Mouse (Mus musculus) T-cell, adult 2 months (primary cell): ENCODE data around the gene Vmn1r21.
"Not testable (repeated sequence)": the region's sequence is repeated elsewhere in the genome, so short reads cannot be mapped to it uniquely, and the experiment has no call there.

Source experiments
- DNase-seq: peaks from one replicate; pipeline ENCODE4 v3.0.0; 2022; ENCODE audit warnings: low spot score

Gene Vmn1r21

DNA sequence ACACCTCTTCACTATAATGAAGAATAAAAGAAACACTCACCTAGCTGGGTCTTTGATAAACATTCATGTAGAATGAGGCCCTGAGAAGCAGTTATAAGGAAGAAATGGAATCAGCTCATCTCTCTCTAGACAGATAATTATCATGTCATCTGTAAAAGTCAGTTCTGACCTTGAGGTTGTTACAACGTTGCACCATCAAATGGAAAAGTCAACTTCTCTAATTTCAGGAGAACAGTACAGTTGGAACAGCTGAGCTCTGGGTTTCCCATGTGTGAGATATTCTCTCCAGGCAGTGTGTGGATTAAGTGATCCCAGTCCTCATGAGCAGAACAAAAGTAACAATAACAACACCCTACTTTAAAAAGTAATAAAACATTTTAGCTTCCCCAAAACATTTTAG is at the start of gene Vmn1r21:
Gene Vmn1r21, minus strand, starts transcription at position 58 of the 400 bp plus-strand sequence.
- DNase-seq: no peak

DNA sequence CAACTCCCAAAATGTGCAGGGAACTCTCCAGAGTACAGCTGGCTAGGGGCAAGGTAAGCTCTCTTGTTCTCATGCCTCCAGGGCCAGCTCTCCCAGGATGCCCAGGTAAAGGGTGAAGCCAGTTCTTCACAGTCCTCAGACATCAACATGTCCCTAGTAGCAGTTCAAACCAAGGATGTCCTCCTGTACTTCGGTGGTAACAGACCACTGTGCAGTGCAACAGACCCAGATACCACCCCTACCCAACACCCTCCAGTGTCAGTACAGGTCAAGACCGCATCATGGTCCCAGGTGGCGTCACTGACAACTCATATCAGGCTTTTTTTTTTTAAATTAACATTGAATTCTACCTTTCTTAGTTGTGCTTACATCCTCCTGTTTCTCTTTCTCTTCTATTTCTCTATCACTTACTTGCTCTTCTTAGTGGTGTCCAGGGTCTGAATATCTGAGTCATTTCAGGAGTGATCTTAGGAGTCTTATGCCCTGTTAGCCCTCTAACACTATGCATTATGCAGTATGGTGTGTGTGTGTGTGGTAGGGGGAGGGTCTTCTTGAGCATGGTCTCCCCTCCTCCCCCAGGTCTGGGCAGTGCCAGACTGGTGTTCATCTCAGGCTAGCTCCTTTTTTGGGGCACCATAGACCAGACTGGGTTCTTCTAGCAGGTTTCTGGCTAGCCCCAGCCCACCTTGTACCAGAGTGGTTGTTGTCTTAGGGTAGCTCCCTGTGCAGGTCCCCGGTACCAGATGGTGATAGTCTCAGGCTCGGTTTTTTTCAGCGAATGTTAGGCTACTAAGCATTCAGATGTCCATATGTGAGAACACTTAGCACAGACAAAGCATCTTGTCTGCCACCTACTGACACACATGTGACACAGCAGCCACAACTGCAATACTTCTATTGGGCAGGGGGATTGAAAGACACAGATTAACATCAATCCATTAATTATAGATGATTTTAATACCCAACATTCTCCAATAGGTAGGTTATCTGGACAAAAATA is 9.2 kb upstream of the Vmn1r21 start:
- peak; percentile 46 for DNase-seq

- not testable (repeated sequence) for DNase-seq
Measured at GRCm38 (mm10) chr6:57851177-57851576, 1.0 kb upstream of the Vmn1r21 start.

GRCm38 (mm10) chr6:57839693-57840408 is 10.3 kb downstream of the Vmn1r21 start:
- no peak for DNase-seq

DNA sequence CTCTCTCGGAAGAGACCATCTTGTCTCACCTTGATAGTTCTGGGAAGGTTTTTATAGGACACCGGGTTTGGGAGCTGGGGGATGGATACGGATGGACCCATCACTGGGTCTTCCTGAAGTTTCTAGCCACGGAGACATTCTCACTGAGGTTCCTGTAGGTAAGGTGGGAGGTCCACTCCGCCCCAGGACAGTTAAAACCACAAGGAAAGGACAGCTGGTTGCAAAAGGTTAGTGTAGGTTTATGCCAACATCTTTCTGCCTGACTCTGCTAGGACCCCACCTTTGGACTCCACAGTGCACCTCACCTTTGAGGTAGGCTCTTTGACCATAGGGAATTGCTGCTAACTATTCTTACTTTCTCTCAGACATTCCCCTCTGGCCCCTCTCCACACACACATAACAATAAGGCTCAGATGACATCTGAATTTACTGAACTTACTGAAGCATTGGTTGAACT is 24.9 kb downstream of the Vmn1r21 start:
- no peak for DNase-seq

DNA sequence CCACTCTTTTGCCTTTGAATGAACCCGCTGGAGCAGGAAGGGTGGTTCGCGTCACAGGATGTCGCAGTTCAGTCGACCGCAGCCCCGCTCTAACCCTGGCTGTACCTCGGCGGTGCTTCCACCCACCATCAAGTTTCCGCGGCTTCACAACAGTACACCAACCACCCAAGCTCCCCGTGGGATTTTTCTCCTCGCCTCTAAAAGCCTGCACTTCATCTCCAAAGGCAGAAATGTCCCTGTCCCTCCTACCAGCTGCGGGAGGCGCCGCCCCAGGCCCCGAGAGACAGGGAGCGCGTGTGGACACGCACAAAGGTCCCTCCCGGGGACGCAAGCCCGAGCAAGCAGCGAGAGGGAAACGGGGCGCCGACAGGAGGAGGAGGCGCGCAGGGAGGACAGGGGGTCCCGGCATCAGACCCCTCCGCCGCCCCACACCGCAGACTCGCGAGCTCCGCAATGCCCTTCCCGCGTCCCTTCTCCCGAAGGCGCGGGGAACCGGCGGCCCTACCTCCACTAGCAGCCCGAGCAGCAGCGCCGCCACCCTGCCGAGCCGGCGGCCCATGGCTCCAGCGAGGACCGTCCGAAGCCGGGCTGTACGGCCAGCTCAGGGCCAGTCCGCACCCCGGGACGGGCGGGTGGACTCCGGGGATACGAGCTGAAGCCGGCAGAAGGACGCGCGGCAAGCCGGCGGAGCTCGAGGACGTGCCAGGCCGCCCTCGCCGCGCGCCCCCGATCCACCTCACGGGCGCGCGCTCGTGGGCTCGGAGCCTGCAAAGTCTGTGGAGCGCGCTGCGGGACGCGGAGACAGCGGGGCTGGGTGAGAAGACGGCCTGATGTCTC is 25.5 kb downstream of the Vmn1r21 start, which contains the start of gene Vopp1:
Gene Vopp1, minus strand, starts transcription at position 738 of the 837 bp plus-strand sequence.
- peak; percentile 92 for DNase-seq

DNA sequence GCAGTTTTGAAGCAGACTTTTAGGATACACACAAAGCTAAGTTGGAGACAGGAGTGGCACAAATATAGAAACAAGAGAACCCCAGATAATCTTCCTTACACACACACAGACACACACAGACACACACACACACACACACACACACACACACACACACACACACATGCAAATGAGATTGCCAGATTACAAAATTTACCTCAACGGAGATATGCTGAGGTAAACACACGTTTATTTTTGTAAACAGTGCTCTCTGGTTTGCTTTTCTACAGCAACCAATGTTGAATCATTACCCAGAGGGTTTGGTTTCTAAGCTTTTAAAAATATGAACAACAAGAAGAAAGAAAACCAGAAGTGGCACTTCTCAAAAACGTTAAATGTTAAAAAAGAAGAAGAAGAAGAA is 26.7 kb downstream of the Vmn1r21 start:
- DNase-seq: peak; percentile 18

GRCm38 (mm10) chr6:57822648-57823410 is 27.3 kb downstream of the Vmn1r21 start:
- peak; percentile 50 for DNase-seq

DNA sequence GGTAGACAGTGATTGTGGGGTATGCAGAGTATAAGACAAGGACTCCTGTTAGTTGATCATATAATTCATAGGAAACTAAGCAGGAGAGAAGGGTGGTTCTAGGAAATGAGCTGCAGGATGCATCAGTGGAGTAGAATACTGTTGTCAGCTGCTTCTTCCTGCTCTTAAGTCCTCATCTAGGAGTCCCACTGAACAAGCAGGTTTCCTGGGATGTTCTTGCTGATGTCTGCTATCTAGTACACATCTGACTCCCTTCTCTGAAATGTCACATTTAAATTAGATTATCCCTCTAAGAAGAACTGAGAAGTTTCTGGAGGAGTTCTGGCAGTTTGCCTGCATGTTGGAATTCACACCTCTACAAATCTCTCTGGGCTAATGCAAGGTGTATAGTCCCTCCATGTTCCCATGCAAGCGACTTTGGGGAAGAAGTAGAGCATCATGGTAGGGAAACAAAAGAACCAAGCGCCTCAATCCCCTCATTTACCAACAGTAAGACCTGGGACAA is 35.7 kb downstream of the Vmn1r21 start:
- DNase-seq: no peak

- no peak for DNase-seq
Measured at GRCm38 (mm10) chr6:57811748-57812730, 38.1 kb downstream of the Vmn1r21 start.

DNA sequence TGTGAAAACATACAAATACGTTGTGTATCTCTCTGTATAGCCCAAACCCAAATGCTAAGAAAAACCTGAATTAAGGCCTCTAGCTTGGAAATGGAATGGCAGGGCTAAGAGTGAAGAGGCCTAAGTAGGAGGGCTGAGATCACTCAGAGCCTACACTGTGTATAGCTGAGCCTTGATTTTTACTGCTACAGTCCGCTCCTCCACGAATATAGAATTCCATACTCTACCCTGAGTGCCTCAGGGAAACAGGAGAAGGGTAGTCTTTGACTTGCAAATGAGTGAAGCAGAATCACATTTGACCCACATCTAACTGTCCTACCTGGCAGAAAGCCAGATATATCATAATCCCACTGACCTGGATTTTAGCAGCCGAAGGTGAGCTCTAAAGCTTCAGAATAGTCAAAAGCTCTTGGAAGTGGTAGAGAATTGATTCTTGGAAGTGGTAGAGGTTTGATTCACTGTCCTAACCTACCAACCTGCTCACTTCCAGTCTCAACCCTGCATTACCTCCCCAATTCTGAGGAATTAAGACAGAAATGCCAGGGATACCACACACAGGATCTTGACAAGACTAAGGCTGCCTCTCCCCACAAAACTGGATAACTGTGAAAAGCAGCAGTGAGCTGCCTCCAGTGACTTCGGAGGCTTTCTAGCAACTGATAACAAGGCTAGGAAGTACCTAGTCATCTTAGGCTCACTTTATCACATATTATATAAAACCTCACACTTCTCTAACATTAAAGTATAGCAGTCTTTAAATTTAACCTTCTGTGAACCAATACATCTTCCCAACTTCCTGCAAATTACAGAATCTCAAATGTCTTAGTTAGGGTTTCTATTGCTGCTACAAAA is 44.7 kb downstream of the Vmn1r21 start:
- DNase-seq: no peak

DNA sequence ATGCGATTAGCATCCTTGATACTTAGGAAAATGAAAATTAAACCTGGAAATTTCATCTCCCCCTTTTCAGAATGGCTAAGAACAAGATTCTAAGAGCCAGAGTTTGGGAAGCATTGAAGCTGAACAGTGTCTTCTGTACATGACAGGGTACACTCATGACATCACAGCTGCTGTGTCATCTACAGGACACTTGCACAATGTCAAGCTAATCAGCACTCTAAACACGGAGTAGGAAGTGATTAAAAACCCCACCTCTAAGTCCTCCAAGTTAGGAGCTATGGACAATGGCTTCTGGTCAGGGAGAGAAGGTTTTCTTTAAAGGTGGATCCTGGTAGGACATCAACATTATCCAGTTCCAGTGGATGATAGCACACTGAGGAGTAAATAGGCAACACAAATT is 47.0 kb downstream of the Vmn1r21 start:
- DNase-seq: no peak

- DNase-seq: no peak
Measured at GRCm38 (mm10) chr6:57798986-57799385, 51.2 kb downstream of the Vmn1r21 start.

DNA sequence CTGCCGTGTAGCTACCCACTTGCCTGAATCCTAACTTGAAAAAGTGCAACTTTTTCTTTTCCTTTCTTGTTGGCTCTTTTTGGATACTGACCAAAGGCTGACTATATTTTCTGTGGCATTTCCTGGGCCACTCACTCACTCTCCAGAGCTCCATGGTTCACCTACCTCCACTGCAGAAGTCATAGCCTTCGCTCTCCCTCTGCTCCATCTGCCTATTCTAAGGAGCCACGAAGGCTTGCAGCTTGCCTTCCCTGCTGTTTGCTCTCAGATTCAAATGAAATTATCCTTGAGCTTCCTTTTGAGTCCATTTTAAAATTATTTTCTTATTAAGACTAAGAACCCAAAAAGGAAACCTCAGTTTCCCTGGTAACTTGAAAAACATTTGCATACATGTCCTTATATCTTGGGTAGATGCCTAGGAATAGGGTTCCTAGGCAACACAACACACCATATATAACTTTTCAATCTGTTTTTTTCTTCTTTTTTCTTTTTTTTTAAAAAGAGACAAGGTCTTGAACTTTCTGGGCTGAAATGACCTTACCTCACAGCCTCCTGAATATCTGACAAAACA is 53.2 kb downstream of the Vmn1r21 start:
- DNase-seq: no peak

DNA sequence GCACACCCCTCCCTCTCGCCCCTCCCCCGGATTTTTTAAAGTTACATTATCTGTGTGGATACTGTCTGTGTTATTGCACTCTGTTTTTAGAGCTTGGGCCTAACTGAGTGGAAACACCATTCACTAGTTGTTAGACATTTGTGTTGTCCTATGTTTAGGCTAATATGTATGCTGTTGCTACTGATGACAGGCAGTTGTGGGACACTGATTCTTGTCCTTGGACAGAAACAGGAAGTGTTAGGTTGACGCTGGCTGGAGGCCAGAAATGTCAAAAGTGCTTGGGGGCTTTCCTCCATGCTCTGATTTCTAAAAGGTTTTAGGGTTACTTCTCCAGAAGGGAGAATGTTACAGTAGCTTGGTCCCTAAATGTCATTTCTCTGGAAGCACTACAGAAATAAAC is 54.3 kb downstream of the Vmn1r21 start:
- peak; percentile 25 for DNase-seq
